Mouse (Mus musculus) limb, embryonic 13.5 days (tissue): ENCODE data around the gene Ptcd2. TPM values are rescaled to one million over a fixed set of nuclear protein-coding genes. Genes with fewer than 3 reads are reported as not detected.
A peak's percentile ranks its signal among the peaks of the same experiment; 100 is the strongest.

Experiments
- ATAC-seq: fragments of 200-750 bp; cut with Nextera tagmentation; 2 replicates; pipeline ENCODE4 v1.8.0; 2017; ENCODE audit warnings: low read depth, moderate number of reproducible peaks, moderate TSS enrichment; ENCODE audit not compliant: low FRiP score
- H3K27ac ChIP-seq: fragments of 300-500 bp; sonication (generic); 2 replicates; pipeline ENCODE4 v1.5.1; 2015; ENCODE audit warnings: inconsistent platforms, mild to moderate bottlenecking, moderate library complexity
- H3K27me3 ChIP-seq: fragments of 300-500 bp; sonication (generic); 2 replicates; pipeline ENCODE4 v1.6.1; 2015; ENCODE audit warnings: mild to moderate bottlenecking, inconsistent platforms
- H3K36me3 ChIP-seq: fragments of 300-500 bp; sonication (generic); 2 replicates; pipeline ENCODE4 v1.6.1; 2015; ENCODE audit warnings: inconsistent platforms, mild to moderate bottlenecking, moderate library complexity
- H3K4me1 ChIP-seq: fragments of 300-500 bp; sonication (generic); 2 replicates; pipeline ENCODE4 v1.6.1; 2015; ENCODE audit warnings: inconsistent platforms
- H3K4me2 ChIP-seq: fragments of 300-500 bp; sonication (generic); replicated peaks from 2 replicates; pipeline ENCODE4 v1.6.1; 2015; ENCODE audit warnings: inconsistent platforms, mild to moderate bottlenecking, moderate library complexity
- H3K4me3 ChIP-seq: fragments of 300-500 bp; sonication (generic); 2 replicates; pipeline ENCODE4 v1.5.1; 2015; ENCODE audit warnings: moderate library complexity, mild to moderate bottlenecking, inconsistent platforms
- H3K9ac ChIP-seq: fragments of 300-500 bp; sonication (generic); 2 replicates; pipeline ENCODE4 v1.6.1; 2015; ENCODE audit warnings: mild to moderate bottlenecking, inconsistent platforms
- H3K9me3 ChIP-seq: fragments of 300-500 bp; sonication (generic); 2 replicates; pipeline ENCODE4 v1.6.1; 2016; ENCODE audit warnings: inconsistent platforms
- WGBS: fragments of 180-500 bp; shearing (Covaris S2); methylation state at CpG from one replicate; pipeline ENCODE4 v1.1.7; 2015; 5-methylcytosine and 5-hydroxymethylcytosine counted together
- polyA plus RNA-seq: library from polyadenylated mRNA; unstranded; fragments of >200 nt; fragmentation: Nextera tagmentation; extraction: Ambion mirVana; gene quantifications from 2 replicates; pipeline ENCODE4 v1.2.1, GENCODE M21; 2015

Ptcd2 gene
- polyA plus RNA-seq, 1 experiment from 2014 or later: 45.8 TPM

GRCm38 (mm10) chr13:99374191-99374590 is 29.7 kb upstream of the Ptcd2 start:
- Histone ChIP-seq H3K4me3 (no peak overlapping the region), H3K27me3 (no peaks in the 10 kb centered on the region), H3K9ac (no peak overlapping the region), H3K27ac (no peak overlapping the region), H3K9me3 (no peaks in the 10 kb centered on the region), H3K4me2 (no peak overlapping the region), H3K4me1 (peaks cover 18% of the 10 kb centered on the region), H3K36me3 (peaks cover 7% of the 10 kb centered on the region)
- peak; percentile 79 for ATAC-seq
- 32% methylated on average over 4 of the region's 4 CpGs for WGBS

GRCm38 (mm10) chr13:99373684-99374083 is 29.2 kb upstream of the Ptcd2 start:
- H3K36me3 ChIP-seq: peaks cover 7% of the 10 kb centered on the region
- peaks cover 18% of the 10 kb centered on the region for H3K4me1 ChIP-seq
- H3K4me3 ChIP-seq: no peak overlapping the region
- H3K9ac ChIP-seq: 0 out of 2 replicates have a peak overlapping the region, but pooled peaks have one; percentile 4
- 63% methylated on average over 7 of the region's 7 CpGs for WGBS
- no peaks in the 10 kb centered on the region for H3K9me3 ChIP-seq
- H3K27me3 ChIP-seq: no peaks in the 10 kb centered on the region
- H3K4me2 ChIP-seq: no peak overlapping the region
- H3K27ac ChIP-seq: no peak overlapping the region; the same call in 1 of the 2 replicates
- ATAC-seq: peak; percentile 44; the same call in 1 of the 2 replicates

GRCm38 (mm10) chr13:99371285-99371684 is 26.8 kb upstream of the Ptcd2 start:
- H3K4me2 ChIP-seq: no peak overlapping the region
- H3K27me3 ChIP-seq: no peaks in the 10 kb centered on the region
- no peak overlapping the region for H3K27ac ChIP-seq
- no peak overlapping the region for H3K4me3 ChIP-seq
- peaks cover 18% of the 10 kb centered on the region for H3K4me1 ChIP-seq
- no peaks in the 10 kb centered on the region for H3K9me3 ChIP-seq
- no peak for ATAC-seq
- WGBS: 94% methylated on average over 5 of the region's 5 CpGs
- peaks cover 25% of the 10 kb centered on the region for H3K36me3 ChIP-seq
- H3K9ac ChIP-seq: no peak overlapping the region

- H3K4me3 ChIP-seq: no peak overlapping the region
- H3K27me3 ChIP-seq: no peaks in the 10 kb centered on the region
- H3K4me2 ChIP-seq: no peak overlapping the region
- H3K27ac ChIP-seq: no peak overlapping the region
- ATAC-seq: no peak
- 85% methylated on average over 12 of the region's 12 CpGs for whole genome bisulfite sequencing
- H3K36me3 ChIP-seq: peaks cover 43% of the 10 kb centered on the region
- H3K9ac ChIP-seq: no peak overlapping the region
- no peaks in the 10 kb centered on the region for H3K9me3 ChIP-seq
- H3K4me1 ChIP-seq: peaks cover 8% of the 10 kb centered on the region
These were observed 24.6 kb upstream of the Ptcd2 start for GRCm38 (mm10) chr13:99369103-99369502.

- 89% methylated on average over 12 of the region's 12 CpGs for WGBS
- H3K36me3 ChIP-seq: peaks cover 52% of the 10 kb centered on the region
- H3K27ac ChIP-seq: no peak overlapping the region
These were observed 23.2 kb upstream of the Ptcd2 start for GRCm38 (mm10) chr13:99367554-99368174.

GRCm38 (mm10) chr13:99366422-99367175 is 22.1 kb upstream of the Ptcd2 start:
- no peaks in the 10 kb centered on the region for H3K9me3 ChIP-seq
- no peak overlapping the region for H3K9ac ChIP-seq
- peaks cover 59% of the 10 kb centered on the region for H3K36me3 ChIP-seq
- H3K27ac ChIP-seq: no peak overlapping the region
- no peaks in the 10 kb centered on the region for H3K27me3 ChIP-seq
- 84% methylated on average over 5 of the region's 5 CpGs for WGBS
- H3K4me1 ChIP-seq: no peaks in the 10 kb centered on the region
- no peak for ATAC-seq
- H3K4me3 ChIP-seq: no peak overlapping the region
- no peak overlapping the region for H3K4me2 ChIP-seq

More at GRCm38 (mm10) chr13:99367554-99368174, 23.2 kb upstream of the Ptcd2 start:
- Histone ChIP-seq H3K4me3 (no peak overlapping the region), H3K27me3 (no peaks in the 10 kb centered on the region), H3K9me3 (no peaks in the 10 kb centered on the region), H3K4me1 (no peaks in the 10 kb centered on the region), H3K9ac (no peak overlapping the region), H3K4me2 (no peak overlapping the region)
- ATAC-seq: no peak

- Histone ChIP-seq H3K9ac (no peak overlapping the region), H3K27ac (no peak overlapping the region), H3K36me3 (peaks cover 64% of the 10 kb centered on the region), H3K9me3 (no peaks in the 10 kb centered on the region), H3K4me2 (no peak overlapping the region), H3K27me3 (no peaks in the 10 kb centered on the region), H3K4me1 (no peaks in the 10 kb centered on the region), H3K4me3 (no peak overlapping the region)
- WGBS: 57% methylated on average over 4 of the region's 4 CpGs
- no peak for ATAC-seq
These were observed 19.4 kb upstream of the Ptcd2 start for GRCm38 (mm10) chr13:99363866-99364265.

GRCm38 (mm10) chr13:99358921-99359320 is 14.4 kb upstream of the Ptcd2 start:
- Histone ChIP-seq H3K27ac (no peak overlapping the region), H3K9ac (no peak overlapping the region), H3K27me3 (no peaks in the 10 kb centered on the region), H3K4me1 (no peaks in the 10 kb centered on the region), H3K4me2 (no peak overlapping the region), H3K9me3 (no peaks in the 10 kb centered on the region), H3K4me3 (no peak overlapping the region), H3K36me3 (peaks cover 37% of the 10 kb centered on the region)
- 92% methylated on average over 14 of the region's 14 CpGs for WGBS
- no peak for ATAC-seq

GRCm38 (mm10) chr13:99356428-99357265 is 12.1 kb upstream of the Ptcd2 start:
- 46% methylated on average over 9 of the region's 9 CpGs for whole genome bisulfite sequencing

GRCm38 (mm10) chr13:99355861-99356260 is 11.4 kb upstream of the Ptcd2 start:
- H3K9ac ChIP-seq: no peak overlapping the region
- WGBS: 70% methylated on average over 7 of the region's 7 CpGs
- no peaks in the 10 kb centered on the region for H3K4me1 ChIP-seq
- H3K9me3 ChIP-seq: no peaks in the 10 kb centered on the region
- H3K27ac ChIP-seq: no peak overlapping the region
- peaks cover 28% of the 10 kb centered on the region for H3K36me3 ChIP-seq
- no peaks in the 10 kb centered on the region for H3K27me3 ChIP-seq
- no peak overlapping the region for H3K4me2 ChIP-seq
- H3K4me3 ChIP-seq: no peak overlapping the region
- no peak for ATAC-seq

More at GRCm38 (mm10) chr13:99356428-99357265, 12.1 kb upstream of the Ptcd2 start:
- Histone ChIP-seq H3K4me2 (no peak overlapping the region), H3K9me3 (no peaks in the 10 kb centered on the region), H3K36me3 (peaks cover 28% of the 10 kb centered on the region), H3K4me1 (no peaks in the 10 kb centered on the region), H3K27ac (0 out of 2 replicates have a peak overlapping the region, but pooled peaks have one; percentile 44), H3K9ac (no peak overlapping the region), H3K27me3 (no peaks in the 10 kb centered on the region), H3K4me3 (no peak overlapping the region)
- no peak for ATAC-seq

GRCm38 (mm10) chr13:99355072-99355471 is 10.6 kb upstream of the Ptcd2 start:
- Histone ChIP-seq H3K36me3 (peaks cover 29% of the 10 kb centered on the region), H3K9ac (no peak overlapping the region), H3K4me3 (no peak overlapping the region), H3K27ac (no peak overlapping the region), H3K4me2 (no peak overlapping the region), H3K9me3 (no peaks in the 10 kb centered on the region), H3K27me3 (no peaks in the 10 kb centered on the region), H3K4me1 (no peaks in the 10 kb centered on the region)
- WGBS: 85% methylated on average over 6 of the region's 6 CpGs
- ATAC-seq: no peak

GRCm38 (mm10) chr13:99353490-99353851 is 9.0 kb upstream of the Ptcd2 start:
- no peaks in the 10 kb centered on the region for H3K4me1 ChIP-seq

More at GRCm38 (mm10) chr13:99353490-99353851, 9.0 kb upstream of the Ptcd2 start:
- H3K36me3 ChIP-seq: peaks cover 27% of the 10 kb centered on the region
- no peaks in the 10 kb centered on the region for H3K27me3 ChIP-seq
- peak overlapping the region; percentile 49; the same call in 1 of the 2 replicates for H3K27ac ChIP-seq
- H3K9me3 ChIP-seq: no peaks in the 10 kb centered on the region
- 8% methylated on average over 7 of the region's 7 CpGs for WGBS
- H3K4me3 ChIP-seq: peak overlapping the region; percentile 44
- H3K4me2 ChIP-seq: peak overlapping the region; percentile 62
- peak overlapping the region; percentile 20 for H3K9ac ChIP-seq
- peak; percentile 52 for ATAC-seq
